Mouse (Mus musculus) left cerebral cortex, adult 2 months (tissue): Measurements from ENCODE around the gene Ces5a. TPM values are rescaled to one million over a fixed set of nuclear protein-coding genes. Genes with fewer than 3 reads are reported as not detected.

ENCODE experiments used
- DNase-seq, 2 experiments: peaks; one replicate each; pipeline ENCODE4 v3.0.0; 2021 to 2022; ENCODE audit warnings: low spot score in 2 of 2, mixed read lengths in 1 of 2; ENCODE audit errors: extremely low spot score in 1 of 2
- H3K27ac ChIP-seq: fragments of 200-600 bp; 2 replicates; pipeline ENCODE4 v1.8.1; 2022
- H3K4me3 ChIP-seq: fragments of 200-600 bp; 2 replicates; pipeline ENCODE4 v1.8.1; 2022
- CTCF ChIP-seq: fragments of 200-600 bp; IDR thresholded peaks from 2 replicates; pipeline ENCODE4 v1.8.1; 2022; ENCODE audit warnings: antibody characterized with exemption, mild to moderate bottlenecking, moderate library complexity
- intact Hi-C: fragments of 180-260 bp; cut with DNase I; formaldehyde crosslinking; loops from one replicate; pipeline ENCODE4 v1.15.1; 2025
- long read RNA-seq, 2 experiments: library from polyadenylated mRNA; stranded (forward); transcript quantifications; one replicate each; pipeline ENCODE4 v2.0.0; 2021; ENCODE audit warnings: borderline mapping rate in 2 of 2
- total RNA-seq, 2 experiments: library from RNA; stranded (reverse); gene quantifications; 2 replicates each; pipeline ENCODE4 v1.2.3; 2021

Gene Ces5a
- 1 to 10 TPM in 1 of 2 experiments, under 1 TPM in 1; 0.45 to 1.8 TPM for total RNA-seq
- long read RNA-seq, experiment 1, partial matches to known transcripts, result 0 of 1 reads
- long read RNA-seq, experiment 1, other reads (novel, unspliced or antisense), result 1 of 1 reads
- long read RNA-seq, experiment 2, result 0 reads

DNA sequence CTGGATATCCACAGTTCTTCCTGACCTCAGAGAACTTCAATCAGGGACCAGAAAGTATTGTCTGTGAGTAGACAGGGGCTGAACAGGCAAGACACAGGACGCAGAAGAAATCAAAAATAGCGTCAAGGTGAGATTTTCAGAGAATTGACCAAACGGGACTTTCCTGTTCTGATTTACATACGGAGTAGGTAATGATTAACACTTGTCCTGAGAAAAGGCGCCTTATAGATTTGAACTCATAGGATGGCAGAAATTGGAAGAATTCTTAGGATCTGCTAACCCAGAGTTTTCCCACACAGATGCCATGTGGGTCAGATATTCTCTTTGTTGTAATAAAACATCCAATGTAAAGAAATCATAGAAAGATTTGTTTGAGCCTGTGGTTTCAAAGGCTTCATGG, at the start of gene Ces5a:
Ces5a (minus strand) TSS at position 101 of the 400 bp plus-strand sequence.
- TF ChIP-seq CTCF, result no peak
- Histone ChIP-seq H3K4me3 (no peak within 1 kb of the TSS), H3K27ac (no peak within 1 kb of the TSS)
- DNase-seq, result no peak
- intact Hi-C loops, result no loop called here

DNA sequence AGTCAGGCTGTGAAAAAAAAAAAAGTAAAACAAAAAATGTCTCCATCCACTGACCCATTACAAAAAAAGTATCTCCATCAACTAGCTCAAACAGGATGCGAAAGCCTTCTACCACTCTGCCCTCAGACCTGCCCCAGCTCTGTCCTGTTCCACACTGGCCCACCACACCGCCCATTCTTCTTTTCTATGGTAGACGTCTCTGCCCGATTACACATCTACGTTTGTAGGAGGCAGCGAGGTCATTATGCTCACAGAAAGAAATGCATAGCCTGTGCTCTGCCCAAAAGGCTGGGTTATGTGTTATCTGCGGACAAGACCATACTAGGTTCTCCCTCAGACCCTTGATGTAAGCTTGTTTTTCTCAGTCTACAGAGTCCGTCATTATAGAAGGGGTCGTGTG, 37.2 kb upstream of the Ces5a start:
- H3K4me3 ChIP-seq, result no peak overlapping the region
- peak overlapping the region; percentile 95 for H3K27ac ChIP-seq
- intact Hi-C loops, result loop anchor here (5.0 kb wide), 1 partner anchor 359 kb away; no protein-coding TSS in a partner anchor
- DNase-seq, result no peak
- no peak for TF ChIP-seq CTCF

DNA sequence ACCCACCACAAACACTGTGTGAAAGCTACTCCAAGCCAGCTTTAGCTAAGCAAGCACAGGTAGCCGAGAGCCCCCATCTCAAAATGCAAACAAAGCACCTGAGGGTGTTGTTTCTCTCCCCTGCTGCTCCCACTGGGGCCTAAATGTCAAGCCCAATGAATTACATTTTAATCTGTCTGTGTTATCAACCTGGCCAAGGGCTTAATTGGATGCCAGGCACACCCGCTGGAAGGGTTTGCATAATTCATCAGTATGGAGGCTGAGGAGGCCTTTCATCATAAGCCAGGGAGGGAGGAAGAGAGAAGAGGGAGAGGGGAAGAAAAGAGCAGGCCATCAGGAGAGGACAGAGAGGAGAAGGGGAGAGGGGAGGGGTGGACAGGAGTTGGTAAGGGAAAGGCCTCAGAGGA, 36.5 kb upstream of the Ces5a start:
- H3K27ac ChIP-seq, result peak overlapping the region; percentile 95
- peak in 1 of 2 experiments; percentile 30 for DNase-seq
- TF ChIP-seq CTCF, result no peak
- no peak overlapping the region for H3K4me3 ChIP-seq
- intact Hi-C loops, result loop anchor here (5.0 kb wide), 1 partner anchor 360 kb away; no protein-coding TSS in a partner anchor

DNA sequence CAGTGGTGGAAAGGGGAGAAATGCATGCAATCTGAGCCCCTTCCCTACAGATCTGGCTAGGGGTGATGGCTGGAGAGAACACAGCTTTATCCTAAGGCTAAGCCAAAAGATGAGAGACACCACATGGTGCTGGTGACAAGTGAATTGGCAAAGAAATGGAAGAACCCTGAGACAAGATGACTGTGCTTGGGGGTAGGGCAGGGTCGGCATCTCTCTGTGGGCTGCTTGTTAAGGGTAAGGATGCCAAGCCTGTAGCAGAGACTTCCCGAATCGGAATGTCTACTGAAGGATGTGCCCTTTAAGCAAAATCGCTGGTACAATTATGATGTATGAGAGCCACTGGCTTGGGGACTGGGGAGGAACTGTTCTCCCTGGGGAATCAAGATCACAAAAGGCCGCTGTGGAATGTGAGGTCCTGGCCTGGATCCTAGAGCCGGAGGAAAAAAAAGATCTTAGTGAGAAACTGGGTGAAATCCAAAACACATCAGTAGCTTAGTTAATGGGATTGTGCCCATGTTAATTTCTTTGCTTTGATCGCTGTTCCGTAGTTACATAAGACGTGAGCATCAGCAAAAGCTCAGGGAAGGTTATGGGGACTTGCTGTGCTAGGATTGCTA, 35.8 kb upstream of the Ces5a start:
- peak overlapping the region; percentile 95 for H3K27ac ChIP-seq
- DNase-seq, result peak; percentile 35 to 55
- no peak for TF ChIP-seq CTCF
- no peak overlapping the region for H3K4me3 ChIP-seq
- intact Hi-C loops, result loop anchor here (1.0 to 5.0 kb wide), 2 partner anchors 347 to 361 kb away; no protein-coding TSS in a partner anchor

- intact Hi-C loops, result loop anchor here (1.0 to 5.0 kb wide), 2 partner anchors 240 to 362 kb away; no protein-coding TSS in a partner anchor
- Histone ChIP-seq H3K27ac (peak overlapping the region; percentile 95), H3K4me3 (no peak overlapping the region)
- no peak for TF ChIP-seq CTCF
- DNase-seq, result no peak
Measured at GRCm38 (mm10) chr8:93570186-93570530, 34.5 kb upstream of the Ces5a start.

- TF ChIP-seq CTCF, result no peak
- Histone ChIP-seq H3K4me3 (no peak overlapping the region), H3K27ac (peak overlapping the region; percentile 95)
- intact Hi-C loops, result loop anchor here (1.0 to 5.0 kb wide), 2 partner anchors 241 to 363 kb away; no protein-coding TSS in a partner anchor
- DNase-seq, result peak; percentile 75 to 79
Measured at GRCm38 (mm10) chr8:93569311-93570185, 33.9 kb upstream of the Ces5a start.

GRCm38 (mm10) chr8:93568666-93569065, 33.0 kb upstream of the Ces5a start:
- TF ChIP-seq CTCF, result no peak
- H3K4me3 ChIP-seq, result no peak overlapping the region
- intact Hi-C loops, result no loop called here
- no peak for DNase-seq
- peak overlapping the region; percentile 95 for H3K27ac ChIP-seq

DNA sequence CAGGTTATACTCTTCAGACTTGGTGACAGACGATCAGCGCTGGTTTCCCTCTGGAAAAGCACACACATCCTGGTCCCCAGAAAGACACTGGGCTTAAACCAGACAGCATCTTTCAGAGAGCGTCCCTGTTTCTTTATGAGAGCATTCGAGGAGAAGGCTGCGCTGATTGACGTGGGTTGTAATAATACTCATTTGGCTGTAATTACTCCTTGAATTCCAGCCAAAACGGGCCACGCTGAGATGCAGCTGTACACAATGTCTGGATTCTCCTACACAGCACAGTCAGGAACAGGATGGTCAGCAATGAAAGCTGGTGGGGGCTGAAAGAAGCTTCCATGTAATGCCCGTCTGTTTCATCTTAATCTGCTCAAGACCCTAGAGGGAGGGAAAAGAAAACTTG, 31.5 kb upstream of the Ces5a start:
- Histone ChIP-seq H3K4me3 (no peak overlapping the region), H3K27ac (no peak overlapping the region)
- TF ChIP-seq CTCF, result no peak
- intact Hi-C loops, result no loop called here
- DNase-seq, result no peak

- Histone ChIP-seq H3K4me3 (no peak overlapping the region), H3K27ac (no peak overlapping the region)
- intact Hi-C loops, result loop anchor here (1.0 kb wide), 1 partner anchor 248 kb away; no protein-coding TSS in a partner anchor
- DNase-seq, result no peak
- TF ChIP-seq CTCF, result no peak
Measured at GRCm38 (mm10) chr8:93564634-93565033, 29.0 kb upstream of the Ces5a start.

GRCm38 (mm10) chr8:93563551-93563950, 27.9 kb upstream of the Ces5a start:
- DNase-seq, result no peak
- 0 out of 2 replicates have a peak overlapping the region, but pooled peaks have one; percentile 29 for H3K27ac ChIP-seq
- intact Hi-C loops, result no loop called here
- H3K4me3 ChIP-seq, result no peak overlapping the region
- no peak for TF ChIP-seq CTCF

GRCm38 (mm10) chr8:93562557-93563210, 27.1 kb upstream of the Ces5a start:
- intact Hi-C loops, result no loop called here
- Histone ChIP-seq H3K27ac (no peak overlapping the region), H3K4me3 (no peak overlapping the region)
- no peak for TF ChIP-seq CTCF
- DNase-seq, result no peak

DNA sequence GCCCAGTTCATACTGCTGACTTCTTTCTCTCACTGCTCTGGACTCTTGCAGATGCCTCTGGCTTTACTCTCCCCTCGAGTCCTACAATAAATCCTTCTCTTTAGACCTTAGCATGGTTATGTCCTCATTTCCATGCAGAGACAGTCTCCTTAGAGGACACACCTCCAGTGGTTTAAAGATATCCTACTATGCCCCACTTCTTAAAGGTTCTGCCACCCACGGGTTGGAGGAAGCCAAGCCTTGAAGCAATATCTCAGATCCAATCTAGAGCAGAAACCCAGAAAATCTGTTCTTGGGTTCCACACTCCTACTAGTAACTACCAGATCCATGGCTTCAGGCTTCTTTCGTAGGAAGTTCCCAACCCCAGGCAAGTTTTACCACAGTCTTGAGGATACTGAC, 25.6 kb upstream of the Ces5a start:
- intact Hi-C loops, result no loop called here
- no peak for TF ChIP-seq CTCF
- Histone ChIP-seq H3K27ac (no peak overlapping the region; the same call in 1 of the 2 replicates), H3K4me3 (no peak overlapping the region)
- DNase-seq, result no peak
